Mouse (Mus musculus) heart, postnatal 0 days (tissue): Measurements from ENCODE around the gene Lgals9.

Experiments
- CTCF ChIP-seq: IDR thresholded peaks from 2 replicates; pipeline ENCODE4 v1.5.1; 2016; ENCODE audit warnings: antibody characterized with exemption, control low read depth, low read depth
- EP300 ChIP-seq: IDR thresholded peaks from 2 replicates; pipeline ENCODE4 v1.6.1; 2016; ENCODE audit warnings: antibody characterized with exemption, low read depth

DNA sequence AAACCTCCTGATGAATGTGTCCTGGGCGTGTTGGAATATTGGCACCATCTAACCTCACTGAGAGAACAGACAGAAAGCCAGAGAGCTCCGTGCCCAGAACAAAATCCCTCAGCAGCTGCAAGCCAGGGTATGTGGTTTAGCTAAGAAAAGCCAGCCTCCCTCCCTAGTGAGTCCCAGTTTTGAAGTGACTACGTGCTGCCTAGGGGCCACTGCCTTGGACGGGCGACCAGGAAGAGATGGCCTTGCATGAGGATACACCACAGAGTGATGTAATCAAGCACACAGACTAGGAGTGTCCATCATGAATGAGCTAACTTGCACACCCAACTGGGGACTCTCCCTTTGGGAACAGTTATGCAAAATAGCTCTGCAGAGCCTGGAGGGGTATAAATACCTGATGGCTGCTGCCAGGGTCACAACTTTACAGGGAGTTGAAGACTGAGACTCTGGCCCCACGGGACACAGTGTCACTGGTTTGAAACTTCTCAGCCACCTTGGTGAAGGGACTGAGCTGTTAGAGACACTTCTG lies 64.3 kb downstream of the Lgals9 start, which contains the start of gene Nos2:
- TF ChIP-seq CTCF (no peak), EP300 (no peak)
